Mouse (Mus musculus): ENCODE data around the gene Dusp13. TPM values are rescaled to one million over a fixed set of nuclear protein-coding genes. Genes with fewer than 3 reads are reported as not detected.

The Dusp13 gene
- polyA plus RNA-seq, 1 experiment from 2014 or later, result not detected

DNA sequence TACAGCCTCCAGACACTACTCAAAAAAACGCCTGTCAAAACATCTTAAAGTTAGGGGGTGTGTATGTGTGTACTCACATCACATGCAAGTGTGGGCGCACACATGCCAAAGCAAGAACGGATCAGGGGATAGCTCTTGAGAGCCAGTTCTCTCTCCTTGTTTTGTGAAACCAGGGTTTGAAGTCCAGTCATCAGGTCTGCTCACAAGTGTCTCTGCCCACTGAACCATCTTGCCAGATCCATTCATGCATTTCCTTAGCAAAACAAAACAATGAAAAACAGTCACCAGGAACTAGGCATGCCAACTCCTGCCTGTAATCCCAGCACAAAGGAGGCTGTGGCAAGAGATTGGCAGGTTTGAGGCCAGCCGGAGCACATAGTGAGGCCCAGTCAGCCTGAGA lies 35.5 kb upstream of the Dusp13 start:
- no peak overlapping the region for H3K4me2 ChIP-seq
- 85% methylated on average over 4 of the region's 4 CpGs for WGBS
- no peaks in the 10 kb centered on the region for H3K9me3 ChIP-seq (ENCODE audit: low read depth, low read length)
- no peaks in the 10 kb centered on the region for H3K27me3 ChIP-seq (ENCODE audit: insufficient read depth, low read length)
- no peak for TF ChIP-seq CTCF (IDR thresholded peaks at IDR 0.05; ENCODE audit: low read depth)
- H3K4me3 ChIP-seq (ENCODE audit: low read depth, low read length), result no peak overlapping the region
- ATAC-seq (ENCODE audit: insufficient read depth) (no peak), DNase-seq (no peak)
- peaks cover 21% of the 10 kb centered on the region for H3K36me3 ChIP-seq (ENCODE audit: insufficient read depth)
- H3K4me1 ChIP-seq (ENCODE audit: insufficient read depth), result no peaks in the 10 kb centered on the region
- no peak overlapping the region for H3K9ac ChIP-seq
- no peak overlapping the region for H3K27ac ChIP-seq (ENCODE audit: low read depth)

- no peak for ATAC-seq (ENCODE audit: insufficient read depth)
- no peak overlapping the region for H3K9ac ChIP-seq
- H3K36me3 ChIP-seq (ENCODE audit: insufficient read depth), result peaks cover 33% of the 10 kb centered on the region
- H3K9me3 ChIP-seq (ENCODE audit: low read depth, low read length), result no peaks in the 10 kb centered on the region
- no peaks in the 10 kb centered on the region for H3K27me3 ChIP-seq (ENCODE audit: insufficient read depth, low read length)
- TF ChIP-seq CTCF (IDR thresholded peaks at IDR 0.05; ENCODE audit: low read depth), result no peak
- no peak overlapping the region for H3K4me3 ChIP-seq (ENCODE audit: low read depth, low read length)
- H3K27ac ChIP-seq (ENCODE audit: low read depth), result no peak overlapping the region
- H3K4me1 ChIP-seq (ENCODE audit: insufficient read depth), result no peaks in the 10 kb centered on the region
- no peak for DNase-seq
- WGBS, result 94% methylated on average over 4 of the region's 4 CpGs
- no peak overlapping the region for H3K4me2 ChIP-seq
Observed at GRCm38 (mm10) chr14:21776201-21776600, 25.2 kb upstream of the Dusp13 start.

- 76% methylated on average over 2 of the region's 2 CpGs for WGBS
- Histone ChIP-seq H3K4me1 (ENCODE audit: insufficient read depth) (no peaks in the 10 kb centered on the region), H3K27ac (ENCODE audit: low read depth) (no peak overlapping the region), H3K27me3 (ENCODE audit: insufficient read depth, low read length) (no peaks in the 10 kb centered on the region), H3K36me3 (ENCODE audit: insufficient read depth) (peaks cover 21% of the 10 kb centered on the region), H3K4me3 (ENCODE audit: low read depth, low read length) (no peak overlapping the region), H3K4me2 (no peak overlapping the region), H3K9ac (no peak overlapping the region), H3K9me3 (ENCODE audit: low read depth, low read length) (no peaks in the 10 kb centered on the region)
- no peak for TF ChIP-seq CTCF (IDR thresholded peaks at IDR 0.05; ENCODE audit: low read depth)
- DNase-seq (no peak), ATAC-seq (ENCODE audit: insufficient read depth) (no peak)
Observed at GRCm38 (mm10) chr14:21773946-21774345, 23.0 kb upstream of the Dusp13 start.

- no peak for DNase-seq
- no peak overlapping the region for H3K4me3 ChIP-seq (ENCODE audit: low read depth, low read length)
- TF ChIP-seq CTCF (IDR thresholded peaks at IDR 0.05; ENCODE audit: low read depth), result no peak
- H3K4me2 ChIP-seq, result no peak overlapping the region
- H3K9ac ChIP-seq, result no peak overlapping the region
- H3K36me3 ChIP-seq (ENCODE audit: insufficient read depth), result peaks cover 16% of the 10 kb centered on the region
- no peak overlapping the region for H3K27ac ChIP-seq (ENCODE audit: low read depth)
- WGBS, result 87% methylated on average over 11 of the region's 11 CpGs
- no peaks in the 10 kb centered on the region for H3K9me3 ChIP-seq (ENCODE audit: low read depth, low read length)
- ATAC-seq (ENCODE audit: insufficient read depth), result no peak
- no peaks in the 10 kb centered on the region; the same call in 1 of the 2 replicates for H3K4me1 ChIP-seq (ENCODE audit: insufficient read depth)
- H3K27me3 ChIP-seq (ENCODE audit: insufficient read depth, low read length), result no peaks in the 10 kb centered on the region
Observed at GRCm38 (mm10) chr14:21772506-21773281, 21.7 kb upstream of the Dusp13 start.

DNA sequence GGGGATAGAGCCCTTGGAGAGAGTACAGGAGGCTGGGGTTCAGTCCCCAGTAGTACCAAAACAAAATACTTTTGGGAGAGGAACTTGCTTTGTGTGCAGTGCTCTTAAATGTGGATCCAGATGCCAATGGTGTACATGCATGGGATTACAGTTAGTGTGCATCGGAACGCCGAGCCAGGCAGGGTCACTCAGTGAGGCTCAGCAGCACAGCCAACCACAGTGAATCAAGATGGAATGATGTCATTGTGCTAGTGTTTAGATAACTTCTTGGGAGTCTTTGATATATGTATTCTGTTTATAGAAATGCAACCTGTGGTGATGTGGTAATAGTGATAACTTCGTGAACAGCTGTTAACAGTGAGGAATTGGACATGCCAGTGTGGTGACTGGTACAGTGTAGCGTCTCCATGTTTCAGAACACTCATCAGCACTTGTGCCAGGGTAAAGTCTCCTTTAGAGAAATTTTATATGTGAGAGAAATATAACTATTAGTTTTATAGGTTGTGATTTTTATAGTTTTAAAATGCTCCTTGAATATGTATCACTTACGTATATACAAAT lies 15.5 kb upstream of the Dusp13 start:
- no peak overlapping the region for H3K4me2 ChIP-seq
- no peaks in the 10 kb centered on the region for H3K36me3 ChIP-seq (ENCODE audit: insufficient read depth)
- DNase-seq (no peak), ATAC-seq (ENCODE audit: insufficient read depth) (no peak)
- no peak for TF ChIP-seq CTCF (IDR thresholded peaks at IDR 0.05; ENCODE audit: low read depth)
- H3K4me1 ChIP-seq (ENCODE audit: insufficient read depth), result no peaks in the 10 kb centered on the region; the same call in 1 of the 2 replicates
- H3K9me3 ChIP-seq (ENCODE audit: low read depth, low read length), result no peaks in the 10 kb centered on the region
- no peaks in the 10 kb centered on the region for H3K27me3 ChIP-seq (ENCODE audit: insufficient read depth, low read length)
- no peak overlapping the region for H3K9ac ChIP-seq
- WGBS, result 74% methylated on average over 6 of the region's 6 CpGs
- H3K27ac ChIP-seq (ENCODE audit: low read depth), result no peak overlapping the region
- no peak overlapping the region for H3K4me3 ChIP-seq (ENCODE audit: low read depth, low read length)

- Histone ChIP-seq H3K9ac (no peak overlapping the region), H3K9me3 (ENCODE audit: low read depth, low read length) (no peaks in the 10 kb centered on the region), H3K27ac (ENCODE audit: low read depth) (no peak overlapping the region), H3K27me3 (ENCODE audit: insufficient read depth, low read length) (no peaks in the 10 kb centered on the region), H3K4me3 (ENCODE audit: low read depth, low read length) (no peak overlapping the region), H3K4me1 (ENCODE audit: insufficient read depth) (no peaks in the 10 kb centered on the region; the same call in 1 of the 2 replicates), H3K4me2 (no peak overlapping the region), H3K36me3 (ENCODE audit: insufficient read depth) (no peaks in the 10 kb centered on the region)
- DNase-seq (no peak), ATAC-seq (ENCODE audit: insufficient read depth) (no peak)
- WGBS, result 58% methylated on average over 7 of the region's 7 CpGs
- TF ChIP-seq CTCF (IDR thresholded peaks at IDR 0.05; ENCODE audit: low read depth), result no peak
Observed at GRCm38 (mm10) chr14:21765754-21766397, 14.9 kb upstream of the Dusp13 start.

DNA sequence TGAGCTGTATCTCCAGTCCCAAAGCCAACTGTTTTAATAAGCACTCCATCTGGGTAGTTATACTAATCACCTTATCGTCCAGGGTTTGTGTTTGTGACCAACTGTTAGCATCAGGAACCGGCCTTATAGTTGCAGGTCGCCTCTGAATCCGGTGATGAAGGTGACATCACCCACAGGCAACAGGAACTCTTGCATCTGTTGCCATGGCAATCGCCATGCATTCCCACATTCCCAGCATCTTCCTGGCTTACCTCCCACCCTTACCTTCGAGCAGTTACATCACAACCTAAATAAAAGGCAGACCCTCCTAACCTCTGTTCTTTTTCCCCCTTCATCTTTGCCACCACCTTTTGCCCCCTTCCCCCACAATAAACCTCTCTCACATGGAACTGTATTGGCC lies 13.7 kb upstream of the Dusp13 start:
- no peak for DNase-seq
- Histone ChIP-seq H3K27ac (ENCODE audit: low read depth) (no peak overlapping the region), H3K4me2 (no peak overlapping the region), H3K4me3 (ENCODE audit: low read depth, low read length) (no peak overlapping the region), H3K4me1 (ENCODE audit: insufficient read depth) (no peaks in the 10 kb centered on the region; the same call in 1 of the 2 replicates), H3K9me3 (ENCODE audit: low read depth, low read length) (no peaks in the 10 kb centered on the region), H3K9ac (no peak overlapping the region), H3K36me3 (ENCODE audit: insufficient read depth) (no peaks in the 10 kb centered on the region), H3K27me3 (ENCODE audit: insufficient read depth, low read length) (no peaks in the 10 kb centered on the region)
- no peak for TF ChIP-seq CTCF (IDR thresholded peaks at IDR 0.05; ENCODE audit: low read depth)
- no peak for ATAC-seq (ENCODE audit: insufficient read depth)
- WGBS, result 78% methylated on average over 6 of the region's 6 CpGs

All from lung, embryonic 14.5 days (tissue).